Mouse (Mus musculus) bone marrow macrophage, adult 2 months (primary cell): ENCODE results near the gene Ergic2. TPM values are rescaled to one million over a fixed set of nuclear protein-coding genes. Genes with fewer than 3 reads are reported as not detected.
"Not testable (repeated sequence)": the region's sequence is repeated elsewhere in the genome, so short reads cannot be mapped to it uniquely, and the experiment has no call there.

Experiments
- H3K27ac ChIP-seq: 2 replicates; pipeline ENCODE4 v1.5.1; 2012; ENCODE audit warnings: low read depth, low read length; ENCODE audit not compliant: insufficient read depth
- H3K4me1 ChIP-seq: 2 replicates; pipeline ENCODE4 v1.6.1; 2012; ENCODE audit warnings: low read length; ENCODE audit not compliant: control insufficient read depth, insufficient read depth
- H3K4me3 ChIP-seq: 2 replicates; pipeline ENCODE4 v1.5.1; 2012; ENCODE audit warnings: mild to moderate bottlenecking, low read length, moderate library complexity; ENCODE audit not compliant: insufficient read depth
- CTCF ChIP-seq: IDR thresholded peaks from 2 replicates; pipeline ENCODE4 v1.5.1; 2012; ENCODE audit warnings: low read depth, mild to moderate bottlenecking, low read length, moderate library complexity
- POLR2A ChIP-seq: IDR thresholded peaks from 2 replicates; pipeline ENCODE4 v1.6.1; 2012; ENCODE audit warnings: mild to moderate bottlenecking, low read depth, low read length, borderline replicate concordance
- polyA plus RNA-seq: library from polyadenylated mRNA; stranded (reverse); fragments of >200 nt; gene quantifications from 2 replicates; pipeline ENCODE4 v1.2.4, GENCODE M21; 2012; ENCODE audit not compliant: missing spikeins, insufficient read depth, insufficient read length

Gene Ergic2
- polyA plus RNA-seq, 1 experiment, result 62.4 TPM

GRCm38 (mm10) chr6:148214765-148215164 lies 2.6 kb upstream of the Ergic2 start:
- Histone ChIP-seq H3K27ac (no peak overlapping the region), H3K4me3 (no peak overlapping the region), H3K4me1 (peaks cover 4% of the 10 kb centered on the region)
- no peak for TF ChIP-seq POLR2A
- TF ChIP-seq CTCF, result no peak

- H3K4me3 ChIP-seq, result peak overlapping the region; percentile 99
- H3K27ac ChIP-seq, result peak overlapping the region; percentile 43
- TF ChIP-seq POLR2A (no peak), CTCF (no peak)
- H3K4me1 ChIP-seq, result peaks cover 5% of the 10 kb centered on the region
Measured at GRCm38 (mm10) chr6:148211391-148211876, 740 bp downstream of the Ergic2 start.

GRCm38 (mm10) chr6:148207522-148207921 lies 4.7 kb downstream of the Ergic2 start:
- TF ChIP-seq POLR2A, result no peak
- no peak for TF ChIP-seq CTCF
- peaks cover 2% of the 10 kb centered on the region; the same call in 1 of the 2 replicates for H3K4me1 ChIP-seq
- no peak overlapping the region for H3K4me3 ChIP-seq
- H3K27ac ChIP-seq, result no peak overlapping the region

GRCm38 (mm10) chr6:148205134-148205533 lies 7.0 kb downstream of the Ergic2 start:
- no peak overlapping the region for H3K4me3 ChIP-seq
- TF ChIP-seq CTCF (no peak), POLR2A (no peak)
- H3K4me1 ChIP-seq, result peaks cover 2% of the 10 kb centered on the region; the same call in 1 of the 2 replicates
- no peak overlapping the region for H3K27ac ChIP-seq

- H3K4me1 ChIP-seq, result no peaks in the 10 kb centered on the region
- no peak overlapping the region for H3K27ac ChIP-seq
- H3K4me3 ChIP-seq, result no peak overlapping the region
- TF ChIP-seq CTCF (no peak), POLR2A (no peak)
Measured at GRCm38 (mm10) chr6:148199729-148200128, 12.4 kb downstream of the Ergic2 start.

- no peak for TF ChIP-seq CTCF
- no peak for TF ChIP-seq POLR2A
- H3K27ac ChIP-seq, result no peak overlapping the region
- no peak overlapping the region for H3K4me3 ChIP-seq
- no peaks in the 10 kb centered on the region for H3K4me1 ChIP-seq
Measured at GRCm38 (mm10) chr6:148199177-148199576, 13.0 kb downstream of the Ergic2 start.

- Histone ChIP-seq H3K27ac (no peak overlapping the region), H3K4me3 (no peak overlapping the region), H3K4me1 (no peaks in the 10 kb centered on the region)
- TF ChIP-seq CTCF (no peak), POLR2A (no peak)
Measured at GRCm38 (mm10) chr6:148193972-148194701, 18.0 kb downstream of the Ergic2 start.

GRCm38 (mm10) chr6:148185694-148186093 lies 26.5 kb downstream of the Ergic2 start:
- H3K4me3 ChIP-seq, result no peak overlapping the region

GRCm38 (mm10) chr6:148172904-148173303 lies 39.3 kb downstream of the Ergic2 start:
- Histone ChIP-seq H3K4me3 (no peak overlapping the region), H3K27ac (no peak overlapping the region), H3K4me1 (no peaks in the 10 kb centered on the region)
- TF ChIP-seq POLR2A (no peak), CTCF (no peak)

More at GRCm38 (mm10) chr6:148185694-148186093, 26.5 kb downstream of the Ergic2 start:
- Histone ChIP-seq H3K4me1 (no peaks in the 10 kb centered on the region), H3K27ac (no peak overlapping the region)
- TF ChIP-seq CTCF (no peak), POLR2A (no peak)

- not testable (repeated sequence) for H3K4me1 ChIP-seq, H3K4me3 ChIP-seq, H3K27ac ChIP-seq
Measured at GRCm38 (mm10) chr6:148152305-148152704, 59.9 kb downstream of the Ergic2 start.

- Histone ChIP-seq H3K27ac (no peak overlapping the region), H3K4me1 (no peaks in the 10 kb centered on the region), H3K4me3 (no peak overlapping the region)
- TF ChIP-seq CTCF (no peak), POLR2A (no peak)
Measured at GRCm38 (mm10) chr6:148142421-148142820, 69.8 kb downstream of the Ergic2 start.
